Mouse (Mus musculus) stomach, embryonic 16.5 days (tissue): ENCODE measurements around the gene Vmn2r93. TPM values are rescaled to one million over a fixed set of nuclear protein-coding genes. Genes with fewer than 3 reads are reported as not detected.

Source experiments
- ATAC-seq: fragments of 200-750 bp; cut with Nextera tagmentation; 2 replicates; pipeline ENCODE4 v1.8.0; 2017; ENCODE audit warnings: moderate number of reproducible peaks, moderate TSS enrichment; ENCODE audit not compliant: insufficient read depth, low FRiP score
- H3K27ac ChIP-seq: fragments of 300-500 bp; sonication (generic); 2 replicates; pipeline ENCODE4 v1.5.1; 2014; ENCODE audit warnings: low read length
- H3K27me3 ChIP-seq: fragments of 300-500 bp; sonication (generic); 2 replicates; pipeline ENCODE4 v1.6.1; 2014; ENCODE audit warnings: low read length, control low read depth, mixed read lengths; ENCODE audit not compliant: control insufficient read depth, insufficient read depth
- H3K36me3 ChIP-seq: fragments of 300-500 bp; sonication (generic); 2 replicates; pipeline ENCODE4 v1.6.1; 2014; ENCODE audit warnings: low read length; ENCODE audit not compliant: control insufficient read depth, insufficient read depth
- H3K4me1 ChIP-seq: fragments of 300-500 bp; sonication (generic); 2 replicates; pipeline ENCODE4 v1.6.1; 2014; ENCODE audit warnings: low read length, control low read depth, mixed read lengths; ENCODE audit not compliant: control insufficient read depth, insufficient read depth
- H3K4me2 ChIP-seq: fragments of 300-500 bp; sonication (generic); 2 replicates; pipeline ENCODE4 v1.6.1; 2014; ENCODE audit warnings: low read depth, low read length, mixed read lengths
- H3K4me3 ChIP-seq: fragments of 300-500 bp; sonication (generic); replicated peaks from 2 replicates; pipeline ENCODE4 v1.5.1; 2014; ENCODE audit warnings: mild to moderate bottlenecking, low read length
- H3K9ac ChIP-seq: fragments of 300-500 bp; sonication (generic); 2 replicates; pipeline ENCODE4 v1.6.1; 2014; ENCODE audit warnings: low read length
- H3K9me3 ChIP-seq: fragments of 300-500 bp; sonication (generic); replicated peaks from 2 replicates; pipeline ENCODE4 v1.6.1; 2016; ENCODE audit warnings: low read length, control low read depth; ENCODE audit not compliant: control insufficient read depth
- WGBS: fragments of 180-500 bp; shearing (Covaris S2); extraction: QIAGEN DNeasy Blood & Tissue Kit; methylation state at CpG from one replicate; pipeline ENCODE4 v1.1.7; 2014; 5-methylcytosine and 5-hydroxymethylcytosine counted together
- polyA plus RNA-seq: library from polyadenylated mRNA; unstranded; fragments of >200 nt; fragmentation: Nextera tagmentation; extraction: Ambion mirVana; gene quantifications from 2 replicates; pipeline ENCODE4 v1.2.1, GENCODE M21; 2015

The Vmn2r93 gene
- not detected in 2 replicates for polyA plus RNA-seq

DNA sequence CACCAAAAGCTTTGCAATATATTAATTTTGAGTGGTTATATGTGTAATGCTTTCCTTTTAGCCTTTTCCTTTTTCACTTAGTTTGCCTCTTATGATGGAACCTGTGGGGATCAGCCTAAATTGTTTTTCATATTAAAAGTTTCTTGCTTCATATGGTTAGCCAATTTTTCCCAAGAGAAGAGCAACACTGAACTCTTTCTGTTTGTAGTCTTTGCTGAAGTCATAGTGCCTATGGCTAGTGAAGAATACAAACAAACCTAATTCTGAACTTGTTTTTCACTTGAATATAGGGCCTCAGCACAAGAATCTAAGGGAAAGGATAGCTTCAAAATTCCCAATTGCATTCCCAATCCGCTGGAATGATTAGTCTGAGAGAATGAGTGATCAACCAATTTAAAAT, at the start of gene Vmn2r93:
TSS of gene Vmn2r93 (plus strand) at position 301 of the 400 bp plus-strand sequence.
- H3K9me3 ChIP-seq, result no peaks in the 10 kb centered on the region
- no peaks in the 10 kb centered on the region for H3K4me1 ChIP-seq
- 44% methylated on average over 1 of the region's 1 CpGs for WGBS
- H3K4me2 ChIP-seq, result no peak within 1 kb of the TSS
- H3K9ac ChIP-seq, result no peak within 1 kb of the TSS
- no peak within 1 kb of the TSS for H3K27ac ChIP-seq
- ATAC-seq, result no peak
- no peaks in the 10 kb centered on the region for H3K36me3 ChIP-seq
- no peak within 1 kb of the TSS for H3K4me3 ChIP-seq
- H3K27me3 ChIP-seq, result no peaks in the 10 kb centered on the region

GRCm38 (mm10) chr17:18277656-18278055, 20.2 kb upstream of the Vmn2r93 start, which contains the start of gene Vmn2r94:
Vmn2r94 (minus strand) TSS chr17:18277756.
- no peaks in the 10 kb centered on the region for H3K9me3 ChIP-seq
- H3K27me3 ChIP-seq, result no peaks in the 10 kb centered on the region
- H3K27ac ChIP-seq, result no peak within 1 kb of the TSS
- ATAC-seq, result no peak
- H3K36me3 ChIP-seq, result no peaks in the 10 kb centered on the region
- 59% methylated on average over 2 of the region's 2 CpGs for WGBS
- H3K4me1 ChIP-seq, result no peaks in the 10 kb centered on the region
- H3K4me3 ChIP-seq, result no peak within 1 kb of the TSS
- H3K4me2 ChIP-seq, result no peak within 1 kb of the TSS
- H3K9ac ChIP-seq, result no peak within 1 kb of the TSS

- Histone ChIP-seq H3K36me3 (no peaks in the 10 kb centered on the region), H3K9ac (no peak overlapping the region), H3K27me3 (no peaks in the 10 kb centered on the region), H3K4me3 (no peak overlapping the region), H3K27ac (no peak overlapping the region), H3K4me2 (no peak overlapping the region), H3K4me1 (no peaks in the 10 kb centered on the region), H3K9me3 (0 out of 2 replicates have a peak, but pooled peaks cover 6% of the 10 kb centered on the region)
- ATAC-seq, result no peak
- WGBS, result 92% methylated on average over 2 of the region's 2 CpGs
Measured at GRCm38 (mm10) chr17:18323031-18323430, 25.1 kb downstream of the Vmn2r93 start.

- 60% methylated on average over 1 of the region's 1 CpGs for WGBS
- Histone ChIP-seq H3K4me3 (no peak overlapping the region), H3K27me3 (no peaks in the 10 kb centered on the region), H3K4me1 (no peaks in the 10 kb centered on the region), H3K4me2 (no peak overlapping the region), H3K9me3 (no peaks in the 10 kb centered on the region), H3K9ac (no peak overlapping the region), H3K27ac (no peak overlapping the region), H3K36me3 (no peaks in the 10 kb centered on the region)
- no peak for ATAC-seq
Measured at GRCm38 (mm10) chr17:18360007-18360406, 62.1 kb downstream of the Vmn2r93 start.

DNA sequence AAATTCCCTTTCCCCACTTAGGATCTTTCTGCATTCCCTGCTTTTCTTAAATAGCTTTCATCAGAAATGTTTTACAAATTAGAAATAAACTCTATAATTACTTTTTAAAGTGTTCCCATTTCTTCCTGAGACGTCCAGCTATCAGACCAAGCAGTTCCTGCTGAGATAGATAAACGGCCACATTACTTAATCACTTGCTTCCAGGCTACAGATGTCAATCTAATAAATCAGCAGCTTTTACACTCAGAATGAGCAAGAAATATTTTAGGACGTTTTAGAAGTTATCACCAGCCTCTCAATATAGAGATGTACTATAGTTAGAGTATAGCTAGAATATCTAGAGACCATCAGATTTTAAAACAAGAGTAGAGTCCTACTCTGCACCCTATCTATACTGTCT, 62.7 kb downstream of the Vmn2r93 start:
- no peaks in the 10 kb centered on the region for H3K36me3 ChIP-seq
- H3K4me3 ChIP-seq, result no peak overlapping the region
- H3K9me3 ChIP-seq, result no peaks in the 10 kb centered on the region
- no peak overlapping the region for H3K4me2 ChIP-seq
- H3K4me1 ChIP-seq, result no peaks in the 10 kb centered on the region
- no peak for ATAC-seq
- WGBS, result 40% methylated on average over 3 of the region's 3 CpGs
- no peaks in the 10 kb centered on the region for H3K27me3 ChIP-seq
- H3K9ac ChIP-seq, result no peak overlapping the region
- H3K27ac ChIP-seq, result no peak overlapping the region

Other genes with a start within 250 kb of the Vmn2r93 start
- not detected in 2 replicates for gene Vmn2r124, start 248.7 kb upstream of the Vmn2r93 start, polyA plus RNA-seq
- gene Vmn2r91, start 213.1 kb upstream of the Vmn2r93 start, polyA plus RNA-seq, result not detected in 2 replicates
- not detected in 2 replicates for gene Vmn2r92, start 146.2 kb upstream of the Vmn2r93 start, polyA plus RNA-seq
- gene Vmn2r94, start 20.3 kb upstream of the Vmn2r93 start, polyA plus RNA-seq, result not detected in 2 replicates
- not detected in 2 replicates for gene Vmn2r95, start 126.0 kb downstream of the Vmn2r93 start, polyA plus RNA-seq